Mouse (Mus musculus) brown adipose tissue, adult 24 weeks (tissue): ENCODE data around the gene Cercam. TPM values are rescaled to one million over a fixed set of nuclear protein-coding genes. Genes with fewer than 3 reads are reported as not detected.

Experiments used
- H3K27ac ChIP-seq: fragments of 200-500 bp; replicated peaks from 2 replicates; pipeline ENCODE4 v1.5.1; 2012; ENCODE audit warnings: low read depth, mild to moderate bottlenecking, low read length
- H3K4me1 ChIP-seq: fragments of 200-500 bp; 2 replicates; pipeline ENCODE4 v1.6.1; 2012; ENCODE audit warnings: low read length, mixed read lengths; ENCODE audit not compliant: control insufficient read depth, insufficient read depth, insufficient read length
- H3K4me3 ChIP-seq: fragments of 200-500 bp; 2 replicates; pipeline ENCODE4 v1.5.1; 2012; ENCODE audit warnings: low read depth, mild to moderate bottlenecking, low read length, moderate library complexity; ENCODE audit not compliant: insufficient read depth
- polyA plus RNA-seq: library from polyadenylated mRNA; stranded (reverse); fragments of >200 nt; gene quantifications from 2 replicates; pipeline ENCODE4 v1.2.4, GENCODE M21; 2012; ENCODE audit not compliant: missing spikeins, insufficient read depth, insufficient read length

Gene Cercam
- polyA plus RNA-seq, 1 experiment = 3.1 TPM

- Histone ChIP-seq H3K4me3 (no peak overlapping the region), H3K27ac (no peak overlapping the region), H3K4me1 (no peaks in the 10 kb centered on the region)
Observed at GRCm38 (mm10) chr2:29910042-29910441, 41.1 kb downstream of the Cercam start.

- H3K4me1 ChIP-seq = no peaks in the 10 kb centered on the region
- no peak overlapping the region for H3K4me3 ChIP-seq
Observed at GRCm38 (mm10) chr2:29917621-29918020, 48.7 kb downstream of the Cercam start.

GRCm38 (mm10) chr2:29922011-29922410, 53.0 kb downstream of the Cercam start:
- Histone ChIP-seq H3K4me3 (no peak overlapping the region), H3K4me1 (no peaks in the 10 kb centered on the region), H3K27ac (no peak overlapping the region)

More at GRCm38 (mm10) chr2:29917621-29918020, 48.7 kb downstream of the Cercam start:
- no peak overlapping the region for H3K27ac ChIP-seq

GRCm38 (mm10) chr2:29926542-29926941, 57.6 kb downstream of the Cercam start:
- H3K4me1 ChIP-seq = no peaks in the 10 kb centered on the region
- no peak overlapping the region for H3K4me3 ChIP-seq
- no peak overlapping the region for H3K27ac ChIP-seq

GRCm38 (mm10) chr2:29930506-29930905, 61.5 kb downstream of the Cercam start:
- Histone ChIP-seq H3K27ac (no peak overlapping the region), H3K4me3 (no peak overlapping the region), H3K4me1 (no peaks in the 10 kb centered on the region)

- H3K4me3 ChIP-seq = no peak overlapping the region
- H3K4me1 ChIP-seq = peaks cover 4% of the 10 kb centered on the region; the same call in 1 of the 2 replicates
- H3K27ac ChIP-seq = no peak overlapping the region
Observed at GRCm38 (mm10) chr2:29931194-29931593, 62.2 kb downstream of the Cercam start.

Other genes with a start within 250 kb of the Cercam start
- gene Rapgef1, start 249.4 kb upstream of the Cercam start, polyA plus RNA-seq = 19.1 and 24.3 TPM in 2 replicates
- gene Gm13420, start 117.5 kb upstream of the Cercam start, polyA plus RNA-seq = not detected in 2 replicates
- gene Gm13547, start 109.9 kb upstream of the Cercam start, polyA plus RNA-seq = not detected in 2 replicates
- 19.0 and 24.0 TPM in 2 replicates for gene Coq4, start 81.7 kb upstream of the Cercam start, polyA plus RNA-seq
- 11.3 and 18.0 TPM in 2 replicates for gene Trub2, start 80.7 kb upstream of the Cercam start, polyA plus RNA-seq
- gene Slc27a4, start 66.5 kb upstream of the Cercam start, polyA plus RNA-seq = 8.0 and 8.5 TPM in 2 replicates
- 15.8 and 34.2 TPM in 2 replicates for gene Urm1, start 49.1 kb upstream of the Cercam start, polyA plus RNA-seq
- 7.4 and 13.7 TPM in 2 replicates for gene Odf2, start 20.1 kb downstream of the Cercam start, polyA plus RNA-seq
- 13.1 and 20.3 TPM in 2 replicates for gene Gle1, start 66.3 kb downstream of the Cercam start, polyA plus RNA-seq
- 81.3 and 132 TPM in 2 replicates for gene Sptan1, start 96.4 kb downstream of the Cercam start, polyA plus RNA-seq
- gene Wdr34, start 179.7 kb downstream of the Cercam start, polyA plus RNA-seq = 6.2 and 6.6 TPM in 2 replicates
- 131 and 139 TPM in 2 replicates for gene Set, start 188.2 kb downstream of the Cercam start, polyA plus RNA-seq
- gene Pkn3, start 208.5 kb downstream of the Cercam start, polyA plus RNA-seq = 1.3 and 4.2 TPM in 2 replicates
- gene Zdhhc12, start 224.5 kb downstream of the Cercam start, polyA plus RNA-seq = 3.8 and 5.7 TPM in 2 replicates